Mouse (Mus musculus) Muller cell, postnatal 12 days (primary cell): Measurements from ENCODE around the gene Hey2.

Experiments
- DNase-seq: peaks from one replicate; pipeline ENCODE4 v3.0.0-alpha.2; 2015; ENCODE audit errors: inconsistent ontology term

Hey2 gene

DNA sequence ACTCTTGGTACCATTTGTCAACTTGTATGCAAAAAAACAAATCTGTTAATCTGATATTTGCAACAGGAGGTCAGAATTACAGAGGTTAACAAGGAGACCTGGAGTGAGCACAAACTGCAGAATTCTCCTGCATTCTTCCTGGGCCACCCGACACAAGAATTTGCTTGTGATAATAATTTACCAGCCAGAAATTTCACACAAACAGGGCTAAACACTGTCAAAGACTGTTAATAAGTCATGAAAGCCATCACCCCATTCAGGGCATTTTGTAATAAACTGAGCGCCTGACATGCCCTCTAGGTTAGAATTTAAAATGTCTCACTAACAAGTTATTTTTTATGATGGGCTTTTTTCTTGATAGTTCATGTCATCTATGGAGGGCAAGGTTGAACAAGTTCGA lies 51.6 kb downstream of the Hey2 start:
- DNase-seq: no peak

DNA sequence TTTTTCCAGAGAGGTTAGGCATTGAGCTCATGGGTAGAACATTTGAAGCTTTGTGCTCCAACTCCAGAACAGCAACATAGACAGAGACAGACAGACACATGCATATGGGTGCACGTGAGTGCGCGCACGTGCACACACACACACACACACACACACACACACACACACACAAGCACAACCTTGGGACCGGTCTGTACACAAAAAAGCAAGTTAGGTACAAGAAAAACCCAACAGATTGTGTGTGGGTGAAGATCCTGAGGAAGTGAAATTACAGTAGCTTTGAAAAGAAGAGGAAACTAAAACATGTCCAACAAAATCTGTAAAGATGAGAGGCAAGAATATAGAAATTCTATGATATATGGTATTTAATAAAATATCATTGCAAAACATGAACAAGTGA lies 53.1 kb downstream of the Hey2 start:
- no peak for DNase-seq

DNA sequence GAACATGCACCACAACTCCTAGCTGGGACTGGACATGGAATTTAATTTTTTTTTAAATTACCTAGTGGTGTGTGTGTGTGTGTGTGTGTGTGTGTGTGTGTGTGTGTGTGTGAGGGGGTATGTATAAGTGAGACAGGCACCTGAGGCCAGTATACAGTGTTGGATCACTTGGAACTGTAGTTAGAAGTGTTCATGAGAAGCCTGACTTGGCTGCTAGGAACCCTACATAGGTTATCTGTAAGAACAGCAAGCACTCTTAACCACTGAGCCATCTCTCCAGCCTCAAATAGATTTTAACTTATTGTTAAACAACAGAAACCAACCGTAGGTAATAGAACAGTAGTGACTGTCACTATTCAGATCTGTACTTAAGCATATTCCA lies 54.3 kb downstream of the Hey2 start:
- DNase-seq: no peak

DNA sequence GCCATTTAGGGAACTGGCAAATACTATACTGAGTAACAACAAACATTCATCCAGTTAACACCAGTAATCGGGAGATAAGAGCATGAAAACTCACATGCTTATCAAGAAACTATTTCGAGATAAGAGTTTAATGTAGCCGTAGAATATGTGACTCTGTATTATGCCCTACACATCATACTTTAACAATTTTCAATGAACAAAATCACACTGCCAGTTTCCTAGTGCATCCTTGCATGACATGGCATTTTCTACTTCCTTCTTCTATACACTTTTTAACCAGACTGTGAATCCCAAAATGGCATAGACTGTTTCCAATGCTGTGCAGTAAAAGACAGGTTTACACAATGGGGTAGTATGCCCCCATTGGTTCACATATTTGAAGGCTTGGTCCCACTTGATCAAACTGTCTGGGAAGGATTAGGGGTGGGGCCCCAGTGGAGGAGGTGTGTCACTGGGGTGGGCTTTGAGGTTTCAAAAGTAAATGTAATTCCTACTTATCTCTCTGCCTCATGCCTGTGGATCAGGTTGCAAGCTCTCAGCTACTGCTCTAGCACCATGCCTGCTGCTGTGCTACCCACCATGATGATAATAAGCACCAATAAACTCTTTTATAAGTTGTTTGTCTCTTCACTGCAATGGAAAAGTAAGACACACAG lies 54.8 kb downstream of the Hey2 start:
- DNase-seq: no peak

DNA sequence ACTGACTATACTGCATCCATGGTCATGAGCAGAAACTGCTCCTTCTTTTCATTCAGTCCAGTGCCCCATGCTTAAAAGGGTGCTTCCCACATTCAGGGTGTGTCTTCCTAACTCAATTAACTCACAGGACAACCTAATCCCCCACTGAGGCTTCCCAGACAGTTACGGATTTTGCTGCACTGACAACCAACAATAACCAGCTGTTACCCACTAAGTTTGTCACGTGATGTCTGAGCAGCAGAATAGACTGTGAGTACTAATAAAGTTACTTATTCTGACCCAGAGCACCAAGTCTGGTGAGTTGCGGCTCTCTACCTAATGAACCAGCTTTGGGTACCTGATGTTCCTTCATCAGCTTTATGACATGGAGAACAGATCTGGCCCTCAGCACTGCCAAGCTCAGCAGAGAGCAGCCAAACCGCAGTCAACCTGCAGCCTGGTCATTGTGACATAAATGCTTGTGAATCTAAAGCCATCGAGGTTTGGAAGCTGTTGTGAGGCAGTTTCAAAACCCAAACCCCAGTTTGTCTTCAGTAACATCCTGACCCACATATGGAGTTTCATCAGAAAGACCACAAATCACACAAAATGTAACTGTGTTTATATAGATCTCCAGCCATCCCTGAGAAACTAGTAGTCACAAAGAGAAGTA lies 56.4 kb downstream of the Hey2 start:
- DNase-seq: no peak
